Mouse (Mus musculus) liver, postnatal 0 days (tissue): Measurements from ENCODE around the gene Plekhj1. TPM values are rescaled to one million over a fixed set of nuclear protein-coding genes. Genes with fewer than 3 reads are reported as not detected.
A peak's percentile ranks its signal among the peaks of the same experiment; 100 is the strongest.

Experiments used
- ATAC-seq: fragments of 200-750 bp; cut with Nextera tagmentation; 2 replicates; pipeline ENCODE4 v1.8.0; 2017; ENCODE audit warnings: mild to moderate bottlenecking, moderate library complexity
- DNase-seq: peaks from one replicate; pipeline ENCODE4 v3.0.0-alpha.2; 2016
- H3K27ac ChIP-seq: fragments of 300-500 bp; sonication (generic); 2 replicates; pipeline ENCODE4 v1.5.1; 2014; ENCODE audit warnings: antibody characterized with exemption, moderate library complexity, mild to moderate bottlenecking, low read depth
- H3K27me3 ChIP-seq: fragments of 300-500 bp; sonication (generic); 2 replicates; pipeline ENCODE4 v1.6.1; 2014; ENCODE audit warnings: low read length, control low read depth, mixed read lengths; ENCODE audit not compliant: insufficient read depth
- H3K36me3 ChIP-seq: fragments of 300-500 bp; sonication (generic); replicated peaks from 2 replicates; pipeline ENCODE4 v1.6.1; 2014; ENCODE audit warnings: mild to moderate bottlenecking, control low read depth, low read length, moderate library complexity, mixed read lengths; ENCODE audit not compliant: insufficient read depth
- H3K4me1 ChIP-seq: fragments of 300-500 bp; sonication (generic); 2 replicates; pipeline ENCODE4 v1.6.1; 2014; ENCODE audit warnings: antibody characterized with exemption, mild to moderate bottlenecking, control low read depth; ENCODE audit not compliant: insufficient read depth
- H3K4me2 ChIP-seq: fragments of 300-500 bp; sonication (generic); 2 replicates; pipeline ENCODE4 v1.6.1; 2014; ENCODE audit warnings: low read depth, mild to moderate bottlenecking, low read length, moderate library complexity, mixed read lengths
- H3K4me3 ChIP-seq: fragments of 300-500 bp; sonication (generic); 2 replicates; pipeline ENCODE4 v1.5.1; 2014; ENCODE audit warnings: low read depth, low read length
- H3K9ac ChIP-seq: fragments of 300-500 bp; sonication (generic); replicated peaks from 2 replicates; pipeline ENCODE4 v1.6.1; 2014; ENCODE audit warnings: mild to moderate bottlenecking, moderate library complexity
- H3K9me3 ChIP-seq: fragments of 300-500 bp; sonication (generic); 2 replicates; pipeline ENCODE4 v1.6.1; 2016; ENCODE audit warnings: mild to moderate bottlenecking, control low read depth, low read length, mixed read lengths
- CTCF ChIP-seq: sonication (generic); IDR thresholded peaks from 2 replicates; pipeline ENCODE4 v1.5.1; 2016; ENCODE audit warnings: antibody characterized with exemption, low read depth
- EP300 ChIP-seq: IDR thresholded peaks from 2 replicates; pipeline ENCODE4 v1.6.1; 2016; ENCODE audit warnings: antibody characterized with exemption, low read depth, mild to moderate bottlenecking
- WGBS: fragments of 180-500 bp; shearing (Covaris S2); extraction: QIAGEN DNeasy Blood & Tissue Kit; methylation state at CpG from one replicate; pipeline ENCODE4 v1.1.7; 2014; ENCODE audit not compliant: insufficient replicate concordance; 5-methylcytosine and 5-hydroxymethylcytosine counted together
- polyA plus RNA-seq: library from polyadenylated mRNA; unstranded; fragments of >200 nt; fragmentation: Nextera tagmentation; extraction: Ambion mirVana; gene quantifications from 2 replicates; pipeline ENCODE4 v1.2.1, GENCODE M21; 2015

Plekhj1 gene
- polyA plus RNA-seq, 1 experiment from 2014 or later, result 42.0 TPM

GRCm38 (mm10) chr10:80814800-80815199 is 16.4 kb upstream of the Plekhj1 start:
- H3K4me2 ChIP-seq, result no peak overlapping the region
- peak; percentile 36 for TF ChIP-seq CTCF
- no peak for TF ChIP-seq EP300
- H3K4me1 ChIP-seq, result peaks cover 12% of the 10 kb centered on the region
- no peak overlapping the region for H3K9ac ChIP-seq
- 53% methylated on average over 7 of the region's 7 CpGs for WGBS
- DNase-seq (no peak), ATAC-seq (no peak)
- H3K9me3 ChIP-seq, result no peaks in the 10 kb centered on the region
- H3K27me3 ChIP-seq, result peaks cover 8% of the 10 kb centered on the region
- no peak overlapping the region for H3K4me3 ChIP-seq
- no peaks in the 10 kb centered on the region for H3K36me3 ChIP-seq
- no peak overlapping the region for H3K27ac ChIP-seq

GRCm38 (mm10) chr10:80813366-80813765 is 14.9 kb upstream of the Plekhj1 start, which contains the start of gene Jsrp1:
Jsrp1 (minus strand) TSS chr10:80813498.
- DNase-seq (no peak), ATAC-seq (no peak)
- no peak for TF ChIP-seq EP300
- TF ChIP-seq CTCF, result no peak
- Histone ChIP-seq H3K27me3 (peaks cover 21% of the 10 kb centered on the region), H3K4me2 (no peak within 1 kb of the TSS), H3K4me3 (no peak within 1 kb of the TSS), H3K9ac (no peak within 1 kb of the TSS), H3K27ac (no peak within 1 kb of the TSS), H3K4me1 (peaks cover 9% of the 10 kb centered on the region), H3K9me3 (no peaks in the 10 kb centered on the region), H3K36me3 (no peaks in the 10 kb centered on the region)
- WGBS, result 62% methylated on average over 4 of the region's 4 CpGs

GRCm38 (mm10) chr10:80812391-80813041 is 14.1 kb upstream of the Plekhj1 start:
- TF ChIP-seq CTCF (no peak), EP300 (no peak)
- Histone ChIP-seq H3K9me3 (no peaks in the 10 kb centered on the region), H3K27me3 (peaks cover 30% of the 10 kb centered on the region), H3K36me3 (no peaks in the 10 kb centered on the region), H3K9ac (no peak overlapping the region), H3K4me3 (no peak overlapping the region), H3K4me2 (no peak overlapping the region), H3K4me1 (peaks cover 11% of the 10 kb centered on the region), H3K27ac (no peak overlapping the region)
- WGBS, result 49% methylated on average over 5 of the region's 5 CpGs
- no peak for DNase-seq
- no peak for ATAC-seq

- peaks cover 32% of the 10 kb centered on the region for H3K27me3 ChIP-seq
- no peak for TF ChIP-seq CTCF
- no peak for TF ChIP-seq EP300
- H3K4me2 ChIP-seq, result no peak overlapping the region
- ATAC-seq (no peak), DNase-seq (no peak)
- H3K4me1 ChIP-seq, result peaks cover 27% of the 10 kb centered on the region
- no peaks in the 10 kb centered on the region for H3K9me3 ChIP-seq
- peaks cover 3% of the 10 kb centered on the region; the same call in 1 of the 2 replicates for H3K36me3 ChIP-seq
- no peak overlapping the region for H3K9ac ChIP-seq
- 9% methylated on average over 19 of the region's 20 CpGs for WGBS
- H3K27ac ChIP-seq, result no peak overlapping the region
- no peak overlapping the region for H3K4me3 ChIP-seq
Observed at GRCm38 (mm10) chr10:80810084-80810483, 11.7 kb upstream of the Plekhj1 start.

- H3K4me1 ChIP-seq, result peaks cover 27% of the 10 kb centered on the region
- H3K4me3 ChIP-seq, result peak overlapping the region; percentile 8; the same call in 1 of the 2 replicates
- DNase-seq (no peak), ATAC-seq (no peak)
- H3K27me3 ChIP-seq, result peaks cover 32% of the 10 kb centered on the region
- H3K4me2 ChIP-seq, result peak overlapping the region; percentile 44
- H3K9me3 ChIP-seq, result no peaks in the 10 kb centered on the region
- WGBS, result 13% methylated on average over 18 of the region's 18 CpGs
- TF ChIP-seq CTCF, result no peak
- no peak for TF ChIP-seq EP300
- H3K27ac ChIP-seq, result no peak overlapping the region
- H3K36me3 ChIP-seq, result peaks cover 13% of the 10 kb centered on the region; the same call in 1 of the 2 replicates
- no peak overlapping the region for H3K9ac ChIP-seq
Observed at GRCm38 (mm10) chr10:80808985-80809632, 10.7 kb upstream of the Plekhj1 start.
